Mouse (Mus musculus): ENCODE results near the gene Synpo2l.
A peak's percentile ranks its signal among the peaks of the same experiment; 100 is the strongest.

The Synpo2l gene

GRCm38 (mm10) chr14:20681742-20682141 is 13.6 kb upstream of the Synpo2l start:
- no peak for DNase-seq (ENCODE audit: low read depth, low spot score)

GRCm38 (mm10) chr14:20677906-20678305 is 9.8 kb upstream of the Synpo2l start:
- DNase-seq (ENCODE audit: low read depth, low spot score) = no peak

- peak; percentile 98 for DNase-seq (ENCODE audit: low read depth, low spot score)
Observed at GRCm38 (mm10) chr14:20674064-20674833, 6.1 kb upstream of the Synpo2l start, which contains the start of gene Sec24c. Gene Sec24c, plus strand, starts transcription at chr14:20674308.

GRCm38 (mm10) chr14:20673735-20674063 is 5.5 kb upstream of the Synpo2l start:
- DNase-seq (ENCODE audit: low read depth, low spot score) = peak; percentile 87

GRCm38 (mm10) chr14:20672990-20673389 is 4.8 kb upstream of the Synpo2l start:
- no peak for DNase-seq (ENCODE audit: low read depth, low spot score)

- no peak for DNase-seq (ENCODE audit: low read depth, low spot score)
Observed at GRCm38 (mm10) chr14:20667469-20667868, 685 bp downstream of the Synpo2l start.

GRCm38 (mm10) chr14:20664436-20664835 is 3.7 kb downstream of the Synpo2l start:
- DNase-seq (ENCODE audit: low read depth, low spot score) = no peak

- DNase-seq (ENCODE audit: low read depth, low spot score) = no peak
Observed at GRCm38 (mm10) chr14:20663601-20664000, 4.6 kb downstream of the Synpo2l start.

GRCm38 (mm10) chr14:20662740-20663139 is 5.4 kb downstream of the Synpo2l start:
- no peak for DNase-seq (ENCODE audit: low read depth, low spot score)

GRCm38 (mm10) chr14:20661661-20662331 is 6.4 kb downstream of the Synpo2l start:
- no peak for DNase-seq (ENCODE audit: low read depth, low spot score)

- DNase-seq (ENCODE audit: low read depth, low spot score) = peak; percentile 97
Observed at GRCm38 (mm10) chr14:20660827-20661660, 7.1 kb downstream of the Synpo2l start.

- no peak for DNase-seq (ENCODE audit: low read depth, low spot score)
Observed at GRCm38 (mm10) chr14:20659687-20660086, 8.5 kb downstream of the Synpo2l start.

GRCm38 (mm10) chr14:20658902-20659301 is 9.3 kb downstream of the Synpo2l start:
- no peak for DNase-seq (ENCODE audit: low read depth, low spot score)

- no peak for DNase-seq (ENCODE audit: low read depth, low spot score)
Observed at GRCm38 (mm10) chr14:20658326-20658725, 9.8 kb downstream of the Synpo2l start.

GRCm38 (mm10) chr14:20656361-20656760 is 11.8 kb downstream of the Synpo2l start, which contains the start of gene Myoz1:
Gene Myoz1, minus strand, starts transcription at chr14:20656540.
- no peak for DNase-seq (ENCODE audit: low read depth, low spot score)

GRCm38 (mm10) chr14:20655731-20656130 is 12.4 kb downstream of the Synpo2l start:
- no peak for DNase-seq (ENCODE audit: low read depth, low spot score)

GRCm38 (mm10) chr14:20654690-20655421 is 13.3 kb downstream of the Synpo2l start:
- no peak for DNase-seq (ENCODE audit: low read depth, low spot score)

GRCm38 (mm10) chr14:20651722-20652256 is 16.4 kb downstream of the Synpo2l start:
- no peak for DNase-seq (ENCODE audit: low read depth, low spot score)

GRCm38 (mm10) chr14:20651000-20651399 is 17.2 kb downstream of the Synpo2l start:
- DNase-seq (ENCODE audit: low read depth, low spot score) = no peak

- DNase-seq (ENCODE audit: low read depth, low spot score) = no peak
Observed at GRCm38 (mm10) chr14:20646381-20646780, 21.8 kb downstream of the Synpo2l start.

- DNase-seq (ENCODE audit: low read depth, low spot score) = no peak
Observed at GRCm38 (mm10) chr14:20645547-20645946, 22.6 kb downstream of the Synpo2l start.
